Mouse (Mus musculus) testis, adult 2 months (tissue): ENCODE measurements around the gene Aste1. TPM values are rescaled to one million over a fixed set of nuclear protein-coding genes. Genes with fewer than 3 reads are reported as not detected.

Source experiments
- H3K27ac ChIP-seq: fragments of 200-500 bp; 2 replicates; pipeline ENCODE4 v1.5.1; 2012; ENCODE audit warnings: low read depth, low read length; ENCODE audit not compliant: control insufficient read depth, insufficient read depth
- H3K27me3 ChIP-seq: fragments of 200-500 bp; 2 replicates; pipeline ENCODE4 v1.6.1; 2012; ENCODE audit warnings: mild to moderate bottlenecking, low read length, moderate library complexity; ENCODE audit not compliant: control insufficient read depth, insufficient read depth
- H3K36me3 ChIP-seq: fragments of 200-500 bp; 2 replicates; pipeline ENCODE4 v1.6.1; 2012; ENCODE audit warnings: mild to moderate bottlenecking, low read length; ENCODE audit not compliant: control insufficient read depth, insufficient read depth
- H3K4me1 ChIP-seq: fragments of 200-500 bp; 2 replicates; pipeline ENCODE4 v1.6.1; 2012; ENCODE audit warnings: low read length; ENCODE audit not compliant: control insufficient read depth, insufficient read depth
- H3K4me3 ChIP-seq: fragments of 200-500 bp; 2 replicates; pipeline ENCODE4 v1.5.1; 2012; ENCODE audit warnings: low read depth, mild to moderate bottlenecking, low read length, moderate library complexity, mixed read lengths; ENCODE audit not compliant: control insufficient read depth
- CTCF ChIP-seq: fragments of 200-500 bp; IDR thresholded peaks from 2 replicates; pipeline ENCODE4 v1.5.1; 2012; ENCODE audit warnings: low read depth, mild to moderate bottlenecking, inconsistent platforms, low read length, moderate library complexity; ENCODE audit not compliant: control insufficient read depth, insufficient read depth, insufficient replicate concordance
- POLR2A ChIP-seq: fragments of 200-500 bp; IDR thresholded peaks from 2 replicates; pipeline ENCODE4 v1.6.1; 2012; ENCODE audit warnings: low read depth, mild to moderate bottlenecking, inconsistent platforms, low read length, moderate library complexity; ENCODE audit not compliant: control insufficient read depth
- polyA plus RNA-seq: library from polyadenylated mRNA; depleted of rRNA; stranded (reverse); fragments of >200 nt; gene quantifications from 2 replicates; pipeline ENCODE4 v1.2.3, GENCODE M21; 2012

Aste1 gene
- polyA plus RNA-seq, 1 experiment = 77.8 TPM

- no peaks in the 10 kb centered on the region for H3K36me3 ChIP-seq
- H3K4me3 ChIP-seq = no peak overlapping the region
- TF ChIP-seq POLR2A = no peak
- TF ChIP-seq CTCF = no peak
- H3K27me3 ChIP-seq = no peaks in the 10 kb centered on the region
- no peaks in the 10 kb centered on the region for H3K4me1 ChIP-seq
- H3K27ac ChIP-seq = no peak overlapping the region
Measured at GRCm38 (mm10) chr9:105374361-105374760, 20.8 kb upstream of the Aste1 start.

- Histone ChIP-seq H3K4me1 (no peaks in the 10 kb centered on the region), H3K36me3 (no peaks in the 10 kb centered on the region), H3K4me3 (no peak overlapping the region), H3K27ac (no peak overlapping the region), H3K27me3 (no peaks in the 10 kb centered on the region)
- no peak for TF ChIP-seq POLR2A
- no peak for TF ChIP-seq CTCF
Measured at GRCm38 (mm10) chr9:105376411-105376810, 18.8 kb upstream of the Aste1 start.

GRCm38 (mm10) chr9:105376954-105377530 lies 18.1 kb upstream of the Aste1 start:
- no peaks in the 10 kb centered on the region for H3K27me3 ChIP-seq
- H3K27ac ChIP-seq = no peak overlapping the region
- no peak overlapping the region for H3K4me3 ChIP-seq
- H3K36me3 ChIP-seq = no peaks in the 10 kb centered on the region
- no peaks in the 10 kb centered on the region for H3K4me1 ChIP-seq
- TF ChIP-seq CTCF (no peak), POLR2A (no peak)

GRCm38 (mm10) chr9:105377622-105378021 lies 17.6 kb upstream of the Aste1 start:
- no peak overlapping the region for H3K4me3 ChIP-seq
- H3K27me3 ChIP-seq = no peaks in the 10 kb centered on the region
- no peaks in the 10 kb centered on the region for H3K36me3 ChIP-seq
- no peak for TF ChIP-seq POLR2A
- TF ChIP-seq CTCF = no peak
- no peaks in the 10 kb centered on the region for H3K4me1 ChIP-seq
- H3K27ac ChIP-seq = no peak overlapping the region

DNA sequence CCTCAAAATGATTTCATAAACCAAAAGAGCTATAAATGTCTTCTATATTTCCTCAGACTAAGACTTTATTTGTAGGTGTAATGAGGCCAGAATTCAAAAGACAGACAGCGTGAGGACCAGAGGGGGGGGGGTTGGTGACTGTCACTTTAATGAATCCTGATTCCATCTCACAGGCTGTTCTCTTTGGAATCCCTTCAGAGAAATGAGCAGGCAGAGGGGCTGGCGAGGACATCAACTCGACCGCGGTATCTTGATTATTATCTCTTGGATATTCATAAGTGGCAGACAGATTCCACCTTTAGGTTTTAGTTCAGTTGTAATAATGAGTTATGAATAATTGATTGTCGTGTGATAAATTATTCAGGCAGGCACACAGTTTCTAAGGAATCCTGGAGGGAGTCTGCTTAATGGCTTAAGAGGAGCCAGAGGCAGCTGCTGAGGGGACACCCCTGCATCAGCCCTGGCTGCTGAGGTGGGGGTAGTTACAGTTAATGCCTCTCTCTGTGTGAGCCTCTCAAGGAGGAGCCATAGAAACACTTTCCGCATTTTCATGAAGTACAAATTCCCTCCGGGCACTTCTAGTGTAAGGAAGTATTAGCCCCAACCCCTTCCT lies 15.6 kb upstream of the Aste1 start:
- H3K4me1 ChIP-seq = no peaks in the 10 kb centered on the region
- no peak overlapping the region for H3K27ac ChIP-seq
- TF ChIP-seq CTCF (no peak), POLR2A (no peak)
- H3K27me3 ChIP-seq = no peaks in the 10 kb centered on the region
- H3K36me3 ChIP-seq = no peaks in the 10 kb centered on the region
- no peak overlapping the region for H3K4me3 ChIP-seq

- no peak for TF ChIP-seq CTCF
- no peak for TF ChIP-seq POLR2A
- H3K4me3 ChIP-seq = no peak overlapping the region
- H3K27ac ChIP-seq = no peak overlapping the region
- no peaks in the 10 kb centered on the region; the same call in 1 of the 2 replicates for H3K36me3 ChIP-seq
- no peaks in the 10 kb centered on the region for H3K27me3 ChIP-seq
- H3K4me1 ChIP-seq = no peaks in the 10 kb centered on the region
Measured at GRCm38 (mm10) chr9:105387403-105387802, 7.8 kb upstream of the Aste1 start.

GRCm38 (mm10) chr9:105389289-105389688 lies 5.9 kb upstream of the Aste1 start:
- TF ChIP-seq POLR2A = no peak
- TF ChIP-seq CTCF = no peak
- Histone ChIP-seq H3K27me3 (no peaks in the 10 kb centered on the region), H3K27ac (no peak overlapping the region), H3K4me3 (no peak overlapping the region), H3K36me3 (no peaks in the 10 kb centered on the region; the same call in 1 of the 2 replicates), H3K4me1 (no peaks in the 10 kb centered on the region)
